Mouse (Mus musculus): Measurements from ENCODE around the gene Tmem170b. TPM values are rescaled to one million over a fixed set of nuclear protein-coding genes. Genes with fewer than 3 reads are reported as not detected.

The Tmem170b gene
- polyA plus RNA-seq, 1 experiment from 2014 or later = 26.6 TPM

- no peak overlapping the region for H3K4me2 ChIP-seq (replicated peaks)
- no peaks in the 10 kb centered on the region for H3K9me3 ChIP-seq
- H3K4me3 ChIP-seq = no peak overlapping the region
- no peaks in the 10 kb centered on the region for H3K27me3 ChIP-seq
- no peak overlapping the region for H3K27ac ChIP-seq (replicated peaks)
- no peak for ATAC-seq (ENCODE audit: low FRiP score, low read depth)
- H3K4me1 ChIP-seq = no peaks in the 10 kb centered on the region; the same call in 1 of the 2 replicates
- H3K9ac ChIP-seq (replicated peaks) = no peak overlapping the region
- H3K36me3 ChIP-seq = no peaks in the 10 kb centered on the region
- WGBS = 88% methylated on average over 4 of the region's 4 CpGs
Observed at GRCm38 (mm10) chr13:41620132-41620531, 14.4 kb downstream of the Tmem170b start.

GRCm38 (mm10) chr13:41624123-41624522 is 18.4 kb downstream of the Tmem170b start:
- H3K4me3 ChIP-seq = no peak overlapping the region
- ATAC-seq (ENCODE audit: low FRiP score, low read depth) = no peak

GRCm38 (mm10) chr13:41625248-41625647 is 19.5 kb downstream of the Tmem170b start:
- 85% methylated on average over 3 of the region's 3 CpGs for WGBS
- H3K27me3 ChIP-seq = no peaks in the 10 kb centered on the region
- no peak overlapping the region for H3K9ac ChIP-seq (replicated peaks)
- no peaks in the 10 kb centered on the region for H3K9me3 ChIP-seq
- no peak overlapping the region for H3K4me3 ChIP-seq
- no peak for ATAC-seq (ENCODE audit: low FRiP score, low read depth)
- H3K4me1 ChIP-seq = no peaks in the 10 kb centered on the region; the same call in 1 of the 2 replicates
- 0 out of 2 replicates have a peak, but pooled peaks cover 5% of the 10 kb centered on the region for H3K36me3 ChIP-seq
- no peak overlapping the region for H3K27ac ChIP-seq (replicated peaks)
- no peak overlapping the region for H3K4me2 ChIP-seq (replicated peaks)

More at GRCm38 (mm10) chr13:41624123-41624522, 18.4 kb downstream of the Tmem170b start:
- 90% methylated on average over 1 of the region's 1 CpGs for WGBS
- Histone ChIP-seq H3K9me3 (no peaks in the 10 kb centered on the region), H3K27me3 (no peaks in the 10 kb centered on the region), H3K36me3 (0 out of 2 replicates have a peak, but pooled peaks cover 5% of the 10 kb centered on the region), H3K4me2 (replicated peaks) (no peak overlapping the region), H3K27ac (replicated peaks) (no peak overlapping the region), H3K4me1 (no peaks in the 10 kb centered on the region; the same call in 1 of the 2 replicates), H3K9ac (replicated peaks) (no peak overlapping the region)

- H3K4me1 ChIP-seq = no peaks in the 10 kb centered on the region; the same call in 1 of the 2 replicates
- no peaks in the 10 kb centered on the region for H3K27me3 ChIP-seq
- no peak for ATAC-seq (ENCODE audit: low FRiP score, low read depth)
- H3K9ac ChIP-seq (replicated peaks) = no peak overlapping the region; the same call in 1 of the 2 replicates
- H3K9me3 ChIP-seq = no peaks in the 10 kb centered on the region
- H3K4me3 ChIP-seq = no peak overlapping the region
- no peak overlapping the region for H3K4me2 ChIP-seq (replicated peaks)
- 70% methylated on average over 3 of the region's 3 CpGs for WGBS
- H3K36me3 ChIP-seq = 0 out of 2 replicates have a peak, but pooled peaks cover 10% of the 10 kb centered on the region
- no peak overlapping the region for H3K27ac ChIP-seq (replicated peaks)
Observed at GRCm38 (mm10) chr13:41627277-41627916, 21.7 kb downstream of the Tmem170b start.

GRCm38 (mm10) chr13:41634401-41634818 is 28.7 kb downstream of the Tmem170b start:
- ATAC-seq (ENCODE audit: low FRiP score, low read depth) = no peak
- Histone ChIP-seq H3K27ac (replicated peaks) (no peak overlapping the region), H3K9me3 (no peaks in the 10 kb centered on the region), H3K4me1 (no peaks in the 10 kb centered on the region), H3K9ac (replicated peaks) (no peak overlapping the region), H3K4me2 (replicated peaks) (no peak overlapping the region), H3K36me3 (0 out of 2 replicates have a peak, but pooled peaks cover 4% of the 10 kb centered on the region), H3K4me3 (no peak overlapping the region), H3K27me3 (no peaks in the 10 kb centered on the region)
- 27% methylated on average over 13 of the region's 13 CpGs for WGBS

GRCm38 (mm10) chr13:41638083-41638482 is 32.4 kb downstream of the Tmem170b start:
- no peak for ATAC-seq (ENCODE audit: low FRiP score, low read depth)
- no peaks in the 10 kb centered on the region for H3K9me3 ChIP-seq
- H3K27ac ChIP-seq (replicated peaks) = no peak overlapping the region
- H3K27me3 ChIP-seq = no peaks in the 10 kb centered on the region
- 95% methylated on average over 4 of the region's 4 CpGs for WGBS
- H3K9ac ChIP-seq (replicated peaks) = no peak overlapping the region
- no peaks in the 10 kb centered on the region for H3K36me3 ChIP-seq
- H3K4me3 ChIP-seq = no peak overlapping the region
- H3K4me1 ChIP-seq = no peaks in the 10 kb centered on the region
- H3K4me2 ChIP-seq (replicated peaks) = no peak overlapping the region

GRCm38 (mm10) chr13:41642851-41643250 is 37.1 kb downstream of the Tmem170b start:
- Histone ChIP-seq H3K27me3 (no peaks in the 10 kb centered on the region), H3K9me3 (no peaks in the 10 kb centered on the region), H3K36me3 (no peaks in the 10 kb centered on the region), H3K27ac (replicated peaks) (no peak overlapping the region), H3K4me2 (replicated peaks) (no peak overlapping the region), H3K4me3 (no peak overlapping the region), H3K4me1 (peaks cover 17% of the 10 kb centered on the region), H3K9ac (replicated peaks) (no peak overlapping the region)
- WGBS = 27% methylated on average over 6 of the region's 6 CpGs
- no peak for ATAC-seq (ENCODE audit: low FRiP score, low read depth)

- Histone ChIP-seq H3K4me2 (replicated peaks) (no peak overlapping the region), H3K27ac (replicated peaks) (no peak overlapping the region), H3K9me3 (no peaks in the 10 kb centered on the region), H3K4me1 (peaks cover 17% of the 10 kb centered on the region), H3K9ac (replicated peaks) (no peak overlapping the region), H3K27me3 (no peaks in the 10 kb centered on the region), H3K36me3 (no peaks in the 10 kb centered on the region), H3K4me3 (no peak overlapping the region)
- no peak for ATAC-seq (ENCODE audit: low FRiP score, low read depth)
- 66% methylated on average over 7 of the region's 7 CpGs for WGBS
Observed at GRCm38 (mm10) chr13:41643798-41644197, 38.1 kb downstream of the Tmem170b start.

GRCm38 (mm10) chr13:41644591-41645482 is 39.1 kb downstream of the Tmem170b start:
- 59% methylated on average over 10 of the region's 10 CpGs for WGBS
- peak overlapping the region; percentile 0; the same call in 1 of the 2 replicates for H3K27ac ChIP-seq (replicated peaks)

GRCm38 (mm10) chr13:41645483-41645859 is 39.8 kb downstream of the Tmem170b start:
- WGBS = 68% methylated on average over 5 of the region's 5 CpGs
- no peaks in the 10 kb centered on the region for H3K27me3 ChIP-seq
- H3K36me3 ChIP-seq = no peaks in the 10 kb centered on the region
- no peak overlapping the region for H3K4me3 ChIP-seq
- H3K4me2 ChIP-seq (replicated peaks) = no peak overlapping the region
- H3K4me1 ChIP-seq = peaks cover 17% of the 10 kb centered on the region
- ATAC-seq (ENCODE audit: low FRiP score, low read depth) = no peak
- H3K9ac ChIP-seq (replicated peaks) = no peak overlapping the region
- H3K9me3 ChIP-seq = no peaks in the 10 kb centered on the region
- 0 out of 2 replicates have a peak overlapping the region, but pooled peaks have one; percentile 0 for H3K27ac ChIP-seq (replicated peaks)

More at GRCm38 (mm10) chr13:41644591-41645482, 39.1 kb downstream of the Tmem170b start:
- Histone ChIP-seq H3K36me3 (no peaks in the 10 kb centered on the region), H3K9me3 (no peaks in the 10 kb centered on the region), H3K4me2 (replicated peaks) (no peak overlapping the region), H3K4me3 (no peak overlapping the region), H3K4me1 (peaks cover 17% of the 10 kb centered on the region), H3K27me3 (no peaks in the 10 kb centered on the region), H3K9ac (replicated peaks) (no peak overlapping the region)
- no peak for ATAC-seq (ENCODE audit: low FRiP score, low read depth)

- Histone ChIP-seq H3K4me1 (peaks cover 17% of the 10 kb centered on the region), H3K27ac (replicated peaks) (no peak overlapping the region), H3K4me3 (no peak overlapping the region), H3K27me3 (no peaks in the 10 kb centered on the region), H3K9ac (replicated peaks) (no peak overlapping the region), H3K4me2 (replicated peaks) (no peak overlapping the region), H3K9me3 (no peaks in the 10 kb centered on the region), H3K36me3 (no peaks in the 10 kb centered on the region)
- 82% methylated on average over 6 of the region's 6 CpGs for WGBS
- no peak for ATAC-seq (ENCODE audit: low FRiP score, low read depth)
Observed at GRCm38 (mm10) chr13:41647976-41648375, 42.3 kb downstream of the Tmem170b start.

- Histone ChIP-seq H3K4me2 (replicated peaks) (no peak overlapping the region), H3K4me3 (no peak overlapping the region), H3K27me3 (no peaks in the 10 kb centered on the region), H3K9ac (replicated peaks) (no peak overlapping the region), H3K9me3 (no peaks in the 10 kb centered on the region), H3K36me3 (no peaks in the 10 kb centered on the region), H3K27ac (replicated peaks) (no peak overlapping the region), H3K4me1 (0 out of 2 replicates have a peak, but pooled peaks cover 3% of the 10 kb centered on the region)
- 84% methylated on average over 7 of the region's 7 CpGs for WGBS
- no peak for ATAC-seq (ENCODE audit: low FRiP score, low read depth)
Observed at GRCm38 (mm10) chr13:41650665-41651064, 45.0 kb downstream of the Tmem170b start.

All from midbrain, embryonic 12.5 days (tissue).